Mouse (Mus musculus) MEL (cell line): ENCODE data around the gene Mdfi.

Source experiments
- BHLHE40 ChIP-seq: IDR thresholded peaks from 2 replicates; pipeline ENCODE4 v1.6.1; 2012; ENCODE audit warnings: low read depth, mild to moderate bottlenecking, inconsistent platforms, low read length, improper control_type of control experiment, borderline replicate concordance
- CTCF ChIP-seq, 3 experiments: IDR thresholded peaks in 2 of 3; conservative IDR thresholded peaks in 1 of 3; 2 replicates each; pipeline ENCODE4 v1.5.1; 2011 to 2012; ENCODE audit warnings: low read length in 3 of 3, low read depth in 2 of 3, mild to moderate bottlenecking in 2 of 3, improper control_type of control experiment in 1 of 3, inconsistent platforms in 1 of 3, mixed read lengths in 1 of 3, moderate library complexity in 1 of 3; ENCODE audit not compliant: control insufficient read depth in 1 of 3, insufficient read depth in 1 of 3, poor library complexity in 1 of 3, severe bottlenecking in 1 of 3
- POLR2A ChIP-seq, 2 experiments: IDR thresholded peaks; 2 replicates each; pipeline ENCODE4 v1.6.1; 2011 to 2012; ENCODE audit warnings: low read length in 2 of 2, mild to moderate bottlenecking in 2 of 2, control low read depth in 1 of 2, improper control_type of control experiment in 1 of 2, low read depth in 1 of 2, moderate library complexity in 1 of 2; ENCODE audit not compliant: control insufficient read depth in 1 of 2, insufficient read depth in 1 of 2, poor library complexity in 1 of 2
- SMC3 ChIP-seq: IDR thresholded peaks from 2 replicates; pipeline ENCODE4 v1.6.1; 2011; ENCODE audit warnings: low read depth, low read length, improper control_type of control experiment
- ZMIZ1 ChIP-seq: IDR thresholded peaks from 2 replicates; pipeline ENCODE4 v1.6.1; 2012; ENCODE audit warnings: low read depth, mild to moderate bottlenecking, inconsistent platforms, low read length, improper control_type of control experiment, moderate library complexity
- ZNF384 ChIP-seq: IDR thresholded peaks from 2 replicates; pipeline ENCODE4 v1.6.1; 2012; ENCODE audit warnings: low read depth, mild to moderate bottlenecking, inconsistent platforms, low read length, improper control_type of control experiment

- TF ChIP-seq ZNF384 (no peak), CTCF (IDR thresholded peaks at IDR 0.05 in 2 of 3, conservative IDR thresholded peaks at IDR 0.05 in 1 of 3; ENCODE audit: control insufficient read depth in 1 of 3, insufficient read depth in 1 of 3, low read depth in 2 of 3, low read length in 3 of 3, poor library complexity in 1 of 3, severe bottlenecking in 1 of 3) (no peak), BHLHE40 (no peak), ZMIZ1 (no peak), POLR2A (IDR thresholded peaks at IDR 0.05; ENCODE audit: control insufficient read depth in 1 of 2, insufficient read depth in 1 of 2, low read depth in 1 of 2, low read length in 2 of 2, poor library complexity in 1 of 2) (no peak), SMC3 (no peak)
Measured at GRCm38 (mm10) chr17:47783445-47784223, 50.9 kb downstream of the Mdfi start.
